Mouse (Mus musculus): ENCODE data around the gene Dnajb2. TPM values are rescaled to one million over a fixed set of nuclear protein-coding genes. Genes with fewer than 3 reads are reported as not detected.

Dnajb2 gene
- total RNA-seq, 2 experiments from 2014 or later, result 32.4 to 38.8 TPM

GRCm38 (mm10) chr1:75251112-75251970, 15.1 kb downstream of the Dnajb2 start:
- DNase-seq, result peak; percentile 77

GRCm38 (mm10) chr1:75252308-75252707, 16.1 kb downstream of the Dnajb2 start:
- no peak for DNase-seq

- DNase-seq, result no peak
These were observed 16.8 kb downstream of the Dnajb2 start for GRCm38 (mm10) chr1:75253029-75253428.

GRCm38 (mm10) chr1:75253849-75254624, 17.8 kb downstream of the Dnajb2 start:
- peak; percentile 88 for DNase-seq

- no peak for DNase-seq
These were observed 18.4 kb downstream of the Dnajb2 start for GRCm38 (mm10) chr1:75254625-75255013.

- DNase-seq, result no peak
These were observed 19.4 kb downstream of the Dnajb2 start for GRCm38 (mm10) chr1:75255516-75256046.

GRCm38 (mm10) chr1:75261278-75261677, 25.1 kb downstream of the Dnajb2 start:
- no peak for DNase-seq

GRCm38 (mm10) chr1:75262969-75263951, 27.1 kb downstream of the Dnajb2 start:
- peak; percentile 83 for DNase-seq

GRCm38 (mm10) chr1:75264091-75264880, 28.1 kb downstream of the Dnajb2 start, which contains the start of gene Ptprn:
Gene Ptprn (minus strand): TSS chr1:75264502.
- DNase-seq, result no peak

- DNase-seq, result peak; percentile 60
These were observed 41.3 kb downstream of the Dnajb2 start for GRCm38 (mm10) chr1:75277195-75278188.

- no peak for DNase-seq
These were observed 42.0 kb downstream of the Dnajb2 start, which contains the start of gene Resp18 for GRCm38 (mm10) chr1:75278228-75278627. Gene Resp18 (minus strand): TSS chr1:75278415.

GRCm38 (mm10) chr1:75283017-75283416, 46.8 kb downstream of the Dnajb2 start:
- DNase-seq, result no peak

GRCm38 (mm10) chr1:75284911-75285310, 48.7 kb downstream of the Dnajb2 start:
- DNase-seq, result no peak

GRCm38 (mm10) chr1:75289376-75289775, 53.2 kb downstream of the Dnajb2 start:
- DNase-seq, result no peak

- no peak for DNase-seq
These were observed 53.8 kb downstream of the Dnajb2 start for GRCm38 (mm10) chr1:75289888-75290431.

- no peak for DNase-seq
These were observed 54.4 kb downstream of the Dnajb2 start for GRCm38 (mm10) chr1:75290582-75290981.

GRCm38 (mm10) chr1:75291321-75291720, 55.1 kb downstream of the Dnajb2 start:
- DNase-seq, result no peak

- DNase-seq, result no peak
These were observed 56.5 kb downstream of the Dnajb2 start for GRCm38 (mm10) chr1:75292476-75293330.

Measured in gastrocnemius, postnatal 10 days (tissue).